Mouse (Mus musculus) kidney, adult 2 months (tissue): ENCODE measurements at regions not wholly inside any gene's neighbourhood (a gene's known extent, or its start where the extent isn't known, plus 50 kb on each side); places are given as distances from the start of the nearest gene placed in this dataset.

Source experiments
- DNase-seq: peaks from one replicate; pipeline ENCODE4 v3.0.0; 2021
- H3K27ac ChIP-seq: fragments of 200-500 bp; 2 replicates; pipeline ENCODE4 v1.5.1; 2012; ENCODE audit warnings: low read depth, low read length, control low read depth, inconsistent platforms; ENCODE audit not compliant: insufficient read depth
- H3K27me3 ChIP-seq: fragments of 200-500 bp; replicated peaks from 2 replicates; pipeline ENCODE4 v1.6.1; 2012; ENCODE audit warnings: mild to moderate bottlenecking, moderate library complexity, low read length, inconsistent platforms; ENCODE audit not compliant: control insufficient read depth, insufficient read depth
- H3K36me3 ChIP-seq: fragments of 200-500 bp; 2 replicates; pipeline ENCODE4 v1.6.1; 2012; ENCODE audit warnings: mild to moderate bottlenecking, moderate library complexity, low read length, inconsistent platforms; ENCODE audit not compliant: control insufficient read depth, insufficient read depth
- H3K4me1 ChIP-seq: fragments of 200-500 bp; 2 replicates; pipeline ENCODE4 v1.6.1; 2011; ENCODE audit warnings: low read length; ENCODE audit not compliant: control insufficient read depth, insufficient read depth
- H3K4me3 ChIP-seq: fragments of 200-500 bp; 2 replicates; pipeline ENCODE4 v1.5.1; 2011; ENCODE audit warnings: mild to moderate bottlenecking, low read depth, low read length, control low read depth; ENCODE audit not compliant: insufficient read depth
- CTCF ChIP-seq: fragments of 200-500 bp; conservative IDR thresholded peaks from 2 replicates; pipeline ENCODE4 v1.5.1; 2011; ENCODE audit warnings: low read depth, mild to moderate bottlenecking, control low read depth, low read length, moderate library complexity, mixed read lengths; ENCODE audit not compliant: insufficient read depth, insufficient read length
- POLR2A ChIP-seq: fragments of 200-500 bp; IDR thresholded peaks from one replicate; pipeline ENCODE4 v1.6.1; 2011; ENCODE audit warnings: low read depth, low read length, control low read depth
- WGBS: fragments of 180-500 bp; shearing (Covaris S2); methylation state at CpG from one replicate; pipeline ENCODE4 v1.1.7; 2018; 5-methylcytosine and 5-hydroxymethylcytosine counted together

DNA sequence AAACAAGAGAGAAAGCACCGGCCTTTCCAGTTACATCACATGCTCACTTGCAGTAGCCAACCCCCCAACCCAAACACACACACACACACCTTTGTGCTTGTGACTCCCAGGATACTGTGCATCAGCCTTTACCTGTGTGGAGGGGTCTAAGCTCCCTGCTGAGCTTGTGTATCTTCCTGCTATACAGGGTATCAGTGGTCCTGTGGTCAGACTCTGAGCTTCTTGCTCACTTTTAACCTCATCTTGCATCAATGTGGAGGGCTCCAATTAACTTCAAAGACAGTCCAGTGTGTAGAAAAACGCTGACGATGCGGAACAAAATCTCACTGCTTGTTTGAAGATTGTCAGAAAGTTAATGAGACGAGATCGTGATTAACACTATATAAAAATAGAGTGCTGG, 71.4 kb upstream of the Gypa start:
- Histone ChIP-seq H3K36me3 (no peaks in the 10 kb centered on the region), H3K4me1 (no peaks in the 10 kb centered on the region), H3K27me3 (no peaks in the 10 kb centered on the region), H3K4me3 (no peak overlapping the region), H3K27ac (no peak overlapping the region)
- no peak for DNase-seq
- TF ChIP-seq CTCF (no peak), POLR2A (no peak)
- 47% methylated on average over 6 of the region's 6 CpGs for WGBS

DNA sequence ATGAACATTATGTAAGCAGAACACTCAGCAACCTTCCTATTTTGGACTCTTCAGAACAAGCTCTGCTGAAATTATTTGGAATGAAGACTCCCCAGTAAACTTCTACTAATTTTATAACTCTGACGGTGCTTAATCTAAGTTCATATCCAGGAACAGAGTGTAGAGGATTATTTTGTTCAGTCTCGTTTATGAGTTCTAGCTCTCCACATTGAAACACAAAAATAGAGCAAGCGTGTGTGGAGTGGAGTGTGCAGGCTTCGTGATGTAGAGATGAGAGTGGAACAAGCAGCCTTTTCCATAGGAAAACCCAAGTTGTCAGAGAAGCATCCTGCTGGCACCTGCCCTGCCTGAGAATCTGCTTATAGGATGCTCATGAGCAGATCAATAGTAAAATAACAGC, 77.5 kb upstream of the Gypa start:
- 88% methylated on average over 4 of the region's 4 CpGs for WGBS
- no peaks in the 10 kb centered on the region for H3K4me1 ChIP-seq
- no peak for DNase-seq

DNA sequence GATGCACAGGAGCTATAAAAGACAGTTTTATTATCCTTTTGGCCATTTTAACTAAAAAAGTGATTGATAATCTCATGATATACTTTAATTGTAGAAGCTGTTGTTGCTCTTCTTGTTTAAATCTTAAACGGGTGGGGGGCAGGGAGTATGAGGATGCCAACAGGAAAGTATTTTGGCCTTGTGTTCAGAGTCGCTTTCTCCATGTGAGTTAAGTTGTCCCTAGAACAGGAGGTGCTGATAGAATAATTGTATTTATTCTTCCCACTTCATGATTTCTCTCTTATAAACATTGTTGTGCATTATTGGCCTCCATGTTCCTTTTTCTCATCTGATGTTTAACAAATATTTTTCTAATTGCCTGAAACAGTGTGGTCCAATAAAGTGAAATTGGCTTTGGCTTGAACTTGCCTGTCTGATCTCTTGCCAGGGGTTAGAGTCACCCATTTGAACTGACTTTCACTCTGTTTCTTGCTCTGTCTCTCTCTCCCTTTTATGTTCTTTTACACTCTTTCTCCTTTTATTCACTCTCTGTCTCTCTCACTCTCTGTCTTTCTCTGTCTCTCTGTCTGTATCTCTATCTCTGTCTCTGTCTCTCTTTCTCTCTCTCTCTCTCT, 93.9 kb upstream of the Gypa start:
- no peaks in the 10 kb centered on the region for H3K36me3 ChIP-seq
- H3K4me3 ChIP-seq, result no peak overlapping the region
- no peaks in the 10 kb centered on the region for H3K27me3 ChIP-seq
- 75% methylated on average over 2 of the region's 2 CpGs for WGBS
- no peak for DNase-seq
- H3K27ac ChIP-seq, result no peak overlapping the region
- TF ChIP-seq POLR2A, result no peak
- TF ChIP-seq CTCF, result no peak
- H3K4me1 ChIP-seq, result no peaks in the 10 kb centered on the region

More for the DNA sequence above, 77.5 kb upstream of the Gypa start:
- no peak for TF ChIP-seq POLR2A
- no peak for TF ChIP-seq CTCF
- Histone ChIP-seq H3K36me3 (no peaks in the 10 kb centered on the region), H3K27me3 (no peaks in the 10 kb centered on the region), H3K4me3 (no peak overlapping the region), H3K27ac (no peak overlapping the region)

DNA sequence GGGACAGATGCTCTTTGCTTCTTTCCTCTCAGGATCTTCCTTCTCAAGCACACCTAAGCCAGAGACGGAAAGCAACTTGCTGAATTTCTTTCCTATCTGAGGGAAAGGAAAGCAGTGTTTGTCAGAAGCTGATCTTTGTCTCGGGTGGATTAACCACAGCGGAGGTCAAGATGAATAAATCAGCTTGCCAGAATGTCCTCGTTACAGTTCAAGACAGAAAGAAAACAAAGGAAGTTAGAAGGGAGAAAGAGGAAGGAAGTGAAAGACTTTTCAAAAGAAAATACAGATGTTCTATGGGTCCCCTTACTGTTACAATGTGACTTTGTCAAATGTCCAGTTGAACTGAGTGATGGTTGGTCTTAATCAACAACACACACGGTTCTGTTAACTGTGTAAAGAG, 98.6 kb upstream of the Gypa start:
- no peak for DNase-seq

DNA sequence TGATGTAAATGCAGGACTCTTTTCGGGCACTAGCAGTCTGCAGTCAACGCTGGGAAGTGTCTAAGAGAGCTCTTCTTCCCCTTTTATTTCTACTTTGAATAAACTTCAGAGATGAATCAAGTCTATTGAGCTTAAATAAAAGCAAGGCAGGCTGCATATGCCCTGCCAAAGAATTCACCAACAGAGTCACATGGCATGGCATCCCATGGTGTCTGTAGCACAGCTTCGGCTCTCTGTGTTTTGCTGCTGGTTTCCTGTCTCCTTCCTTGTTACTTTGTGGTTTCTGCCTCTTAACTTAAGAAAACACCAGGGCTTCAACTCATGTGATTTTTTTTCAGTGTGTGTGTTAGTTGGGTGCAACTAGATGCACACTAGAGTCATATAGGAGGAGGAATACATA, 100.5 kb upstream of the Gypa start:
- no peak overlapping the region for H3K4me3 ChIP-seq
- no peak for DNase-seq
- H3K27ac ChIP-seq, result no peak overlapping the region
- TF ChIP-seq CTCF, result no peak
- TF ChIP-seq POLR2A, result no peak
- no peaks in the 10 kb centered on the region for H3K27me3 ChIP-seq
- no peaks in the 10 kb centered on the region for H3K4me1 ChIP-seq
- H3K36me3 ChIP-seq, result no peaks in the 10 kb centered on the region
- WGBS, result 90% methylated on average over 3 of the region's 3 CpGs

More for the DNA sequence above, 98.6 kb upstream of the Gypa start:
- TF ChIP-seq POLR2A (no peak), CTCF (no peak)
- no peaks in the 10 kb centered on the region for H3K4me1 ChIP-seq
- no peak overlapping the region for H3K27ac ChIP-seq
- WGBS, result 17% methylated on average over 5 of the region's 5 CpGs
- H3K4me3 ChIP-seq, result no peak overlapping the region
- no peaks in the 10 kb centered on the region for H3K27me3 ChIP-seq
- no peaks in the 10 kb centered on the region for H3K36me3 ChIP-seq

DNA sequence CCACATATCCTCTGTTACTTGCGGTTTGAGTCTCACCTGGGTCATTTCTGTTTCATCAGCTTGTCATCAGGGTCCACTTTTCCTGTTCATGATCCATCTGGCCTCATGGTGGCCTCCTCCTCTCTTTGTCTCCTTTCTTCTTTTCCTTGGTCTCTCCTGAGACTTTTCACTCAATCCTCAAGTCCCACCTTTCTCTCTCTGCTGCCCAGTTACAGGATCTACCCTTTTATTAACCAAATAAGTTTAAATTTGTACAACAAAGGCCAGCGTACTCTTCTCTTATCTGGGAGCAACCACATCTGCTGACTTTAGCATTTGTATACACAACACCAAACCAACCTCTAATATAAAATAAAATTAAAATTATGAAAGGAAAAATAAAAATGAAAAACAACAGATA, 124.4 kb upstream of the Gypa start:
- no peak for DNase-seq
- Histone ChIP-seq H3K27ac (no peak overlapping the region), H3K36me3 (no peaks in the 10 kb centered on the region), H3K4me1 (no peaks in the 10 kb centered on the region), H3K27me3 (no peaks in the 10 kb centered on the region), H3K4me3 (no peak overlapping the region)
- WGBS, result 93% methylated on average over 2 of the region's 2 CpGs
- no peak for TF ChIP-seq POLR2A
- no peak for TF ChIP-seq CTCF

DNA sequence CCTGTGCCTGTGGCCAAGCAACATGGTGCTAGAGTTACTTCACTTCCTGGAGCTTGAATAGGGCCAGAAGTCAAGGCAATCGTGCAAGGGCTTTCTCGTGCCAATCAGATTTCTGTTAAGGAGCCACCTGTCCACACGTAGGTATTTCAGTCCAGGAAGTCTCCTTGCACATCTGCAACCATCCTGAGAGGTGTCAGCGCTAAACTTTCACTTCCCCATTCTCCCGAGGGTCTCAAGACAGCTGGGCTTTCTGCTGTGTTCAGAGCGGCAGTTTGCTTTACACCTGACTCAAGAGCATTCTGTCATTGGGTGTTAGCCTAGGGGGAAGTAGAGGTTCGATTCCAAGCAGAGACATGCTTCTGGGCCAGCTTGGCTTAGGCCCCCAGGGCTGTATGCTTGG, 129.5 kb upstream of the Gypa start:
- Histone ChIP-seq H3K36me3 (no peaks in the 10 kb centered on the region), H3K4me3 (no peak overlapping the region), H3K27me3 (no peaks in the 10 kb centered on the region), H3K4me1 (no peaks in the 10 kb centered on the region), H3K27ac (no peak overlapping the region)
- TF ChIP-seq CTCF (no peak), POLR2A (no peak)
- WGBS, result 75% methylated on average over 7 of the region's 7 CpGs
- DNase-seq, result no peak

DNA sequence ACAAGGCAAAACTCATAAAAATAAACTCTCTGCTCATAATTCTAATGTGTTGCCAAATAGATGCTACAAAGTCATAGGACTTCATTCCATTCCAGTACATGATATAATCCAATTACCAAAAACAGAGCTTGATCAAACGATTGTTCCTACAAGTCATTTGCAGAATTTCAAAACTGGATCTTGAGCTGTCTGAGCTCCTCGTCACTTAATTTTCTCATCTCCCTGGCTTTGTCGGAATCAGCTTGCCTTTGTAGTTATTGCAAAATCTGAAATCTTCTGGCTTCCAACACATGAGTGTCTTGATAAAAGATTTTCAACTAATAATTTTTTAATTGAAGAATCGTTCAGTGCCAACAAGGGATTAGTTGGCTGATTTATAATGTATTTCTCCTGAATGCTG, 150.3 kb upstream of the Gypa start:
- H3K4me3 ChIP-seq, result no peak overlapping the region
- DNase-seq, result no peak
- no peak overlapping the region for H3K27ac ChIP-seq
- H3K27me3 ChIP-seq, result no peaks in the 10 kb centered on the region
- TF ChIP-seq POLR2A (no peak), CTCF (no peak)
- no peaks in the 10 kb centered on the region for H3K4me1 ChIP-seq
- 84% methylated on average over 4 of the region's 4 CpGs for WGBS
- H3K36me3 ChIP-seq, result no peaks in the 10 kb centered on the region
